In the genomic region with DNA sequence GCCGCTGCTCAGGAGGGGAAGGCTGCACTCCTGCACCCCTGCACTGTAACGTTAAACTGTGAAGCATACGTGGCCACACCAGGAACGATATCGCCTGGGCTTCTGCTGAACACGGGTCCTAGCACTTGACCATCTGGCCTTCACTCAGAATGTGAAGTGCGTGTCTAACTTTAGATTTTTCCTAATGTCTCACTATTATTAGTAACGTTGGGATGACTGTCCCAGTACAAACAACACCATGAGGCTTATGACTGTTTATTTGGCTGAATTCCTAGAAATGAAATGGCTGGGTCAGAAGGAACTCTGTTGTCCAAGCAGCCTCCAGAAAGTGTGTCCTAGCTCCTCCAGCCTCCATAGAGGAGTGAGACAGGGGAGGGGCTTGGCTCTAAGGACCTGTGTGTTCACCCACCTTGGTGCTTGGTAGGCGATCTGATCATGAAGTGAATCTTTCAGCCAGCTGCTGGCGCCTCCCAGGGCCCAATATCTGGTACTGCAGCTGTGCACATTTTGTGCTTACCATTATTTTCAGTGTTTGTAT, we compare ENCODE assay signal across 11 mouse cellular contexts. TPM values are rescaled to one million over a fixed set of nuclear protein-coding genes. Genes with fewer than 3 reads are reported as not detected.
DNase-seq lines count a peak whose midpoint lies in the region; ATAC-seq and TF ChIP-seq lines count a peak whose summit lies in the region.
"Had no signal": no experiment of that assay in that cellular context is flagged by ENCODE, and none has a peak within 500 bp of the region (broad histone marks: within the 10 kb centered on the region; RNA-seq: fewer than 3 reads in every experiment).

No protein-coding gene starts in this region.

- intact Hi-C loops in gastrocnemius, adult 2 months (cut with DNase I) = loop anchor here (10.0 kb wide), 1 partner anchor 265 kb away; the partner anchor contains the start of genes Ahsa1 and Vipas39
- intact Hi-C loops in left cerebral cortex, postnatal 25 days (cut with DNase I) = no loop called here

- H3K4me3 ChIP-seq in gastrocnemius, adult 2 months = no peak overlapping the region
- H3K4me3 ChIP-seq in midbrain, embryonic 11.5 days (ENCODE audit: low read depth, low read length) = no peak overlapping the region
- H3K4me3 ChIP-seq in midbrain, embryonic 14.5 days (replicated peaks; ENCODE audit: low read depth, low read length) = no peak overlapping the region
- no peak overlapping the region for H3K4me3 ChIP-seq in cortical plate, adult 2 months (ENCODE audit: insufficient read depth, low read length)
- H3K4me3 ChIP-seq in olfactory bulb, adult 2 months (ENCODE audit: insufficient read depth, low read depth, low read length) = no peak overlapping the region
- H3K4me3 ChIP-seq: liver, embryonic 12.5 days had no signal

- ATAC-seq in midbrain, embryonic 11.5 days (ENCODE audit: low FRiP score) = no peak
- ATAC-seq in midbrain, embryonic 14.5 days (ENCODE audit: low FRiP score, low TSS enrichment) = no peak
- ATAC-seq: liver, embryonic 12.5 days had no signal

- no peak for TF ChIP-seq POLR2A in cortical plate, adult 2 months (IDR thresholded peaks at IDR 0.05; ENCODE audit: extremely low read depth, insufficient read depth, low read length)
- no peak for TF ChIP-seq POLR2A in olfactory bulb, adult 2 months (IDR thresholded peaks at IDR 0.05; ENCODE audit: insufficient read depth, low read depth, low read length)

- peak; percentile 63 for DNase-seq in gastrocnemius, adult 2 months
- no peak for DNase-seq in gastrocnemius, postnatal 4 days (ENCODE audit: low spot score in 2 of 2)
- DNase-seq in midbrain, embryonic 11.5 days (ENCODE audit: low spot score, missing footprints) = peak; percentile 78
- no peak for DNase-seq in midbrain, embryonic 14.5 days
- DNase-seq in kidney, postnatal 4 days = no peak
- DNase-seq in left cerebral cortex, postnatal 25 days (ENCODE audit: low spot score in 2 of 2) = no peak
- DNase-seq: right cerebral cortex, postnatal 25 days had no signal

- H3K9ac ChIP-seq in midbrain, embryonic 11.5 days (ENCODE audit: low read length) = no peak overlapping the region
- H3K9ac ChIP-seq in midbrain, embryonic 14.5 days (replicated peaks; ENCODE audit: low read length) = no peak overlapping the region
- H3K9ac ChIP-seq: hindbrain, embryonic 14.5 days; liver, embryonic 12.5 days had no signal

- no peaks in the 10 kb centered on the region for H3K27me3 ChIP-seq in midbrain, embryonic 11.5 days (ENCODE audit: control insufficient read depth, insufficient read depth, low read length)
- no peaks in the 10 kb centered on the region for H3K27me3 ChIP-seq in midbrain, embryonic 14.5 days (ENCODE audit: control insufficient read depth, insufficient read depth, low read length)

- 77% methylated on average over 10 of the region's 10 CpGs for WGBS in midbrain, embryonic 11.5 days
- 75% methylated on average over 10 of the region's 10 CpGs for WGBS in midbrain, embryonic 14.5 days
- WGBS in olfactory bulb, adult 2 months = 70% methylated on average over 10 of the region's 10 CpGs

- TF ChIP-seq CTCF in gastrocnemius, adult 2 months (IDR thresholded peaks at IDR 0.05) = peak; percentile 59
- peak; percentile 46 for TF ChIP-seq CTCF in cortical plate, adult 2 months (IDR thresholded peaks at IDR 0.05; ENCODE audit: extremely low read depth, insufficient read depth, low read length)
- TF ChIP-seq CTCF in olfactory bulb, adult 2 months (IDR thresholded peaks at IDR 0.05; ENCODE audit: insufficient read depth, low read depth, low read length) = peak; percentile 40; the same call in 1 of the 2 replicates

- no peaks in the 10 kb centered on the region for H3K9me3 ChIP-seq in midbrain, embryonic 11.5 days (ENCODE audit: control insufficient read depth, low read length)
- H3K9me3 ChIP-seq in midbrain, embryonic 14.5 days (ENCODE audit: control insufficient read depth, low read length) = no peaks in the 10 kb centered on the region
- H3K9me3 ChIP-seq: liver, embryonic 12.5 days had no signal

- H3K27ac ChIP-seq in gastrocnemius, adult 2 months = peak overlapping the region; percentile 83
- no peak overlapping the region for H3K27ac ChIP-seq in midbrain, embryonic 11.5 days (ENCODE audit: low read depth, low read length)
- no peak overlapping the region for H3K27ac ChIP-seq in midbrain, embryonic 14.5 days (replicated peaks; ENCODE audit: low read depth, low read length)
- no peak overlapping the region for H3K27ac ChIP-seq in cortical plate, adult 2 months (ENCODE audit: insufficient read depth, low read length)
- H3K27ac ChIP-seq in olfactory bulb, adult 2 months (ENCODE audit: insufficient read depth, low read depth, low read length) = no peak overlapping the region
- H3K27ac ChIP-seq: hindbrain, embryonic 14.5 days; liver, embryonic 12.5 days had no signal

- no peaks in the 10 kb centered on the region for H3K36me3 ChIP-seq in midbrain, embryonic 11.5 days (ENCODE audit: control insufficient read depth, insufficient read depth, low read length)
- H3K36me3 ChIP-seq in midbrain, embryonic 14.5 days (ENCODE audit: control insufficient read depth, insufficient read depth, low read length) = no peaks in the 10 kb centered on the region
- H3K36me3 ChIP-seq: liver, embryonic 12.5 days had no signal

- H3K4me1 ChIP-seq in midbrain, embryonic 11.5 days (ENCODE audit: control insufficient read depth, insufficient read depth, low read length) = no peaks in the 10 kb centered on the region
- peaks cover 10% of the 10 kb centered on the region for H3K4me1 ChIP-seq in midbrain, embryonic 14.5 days (ENCODE audit: control insufficient read depth, insufficient read depth, low read length)
- peaks cover 7% of the 10 kb centered on the region; the same call in 1 of the 2 replicates for H3K4me1 ChIP-seq in cortical plate, adult 2 months (ENCODE audit: control insufficient read depth, insufficient read depth, low read length)
- peaks cover 19% of the 10 kb centered on the region for H3K4me1 ChIP-seq in olfactory bulb, adult 2 months (ENCODE audit: control insufficient read depth, insufficient read depth, low read length)
- H3K4me1 ChIP-seq: liver, embryonic 12.5 days had no signal

- H3K4me2 ChIP-seq in midbrain, embryonic 11.5 days = no peak overlapping the region
- no peak overlapping the region for H3K4me2 ChIP-seq in midbrain, embryonic 14.5 days (ENCODE audit: low read length)
- H3K4me2 ChIP-seq: hindbrain, embryonic 14.5 days; liver, embryonic 12.5 days had no signal

RNA-seq across cellular contexts. Expression of gene Zdhhc22, which starts 9.1 kb away (rescaled TPM):
- not detected for total RNA-seq in gastrocnemius, adult 2 months (2021)
- total RNA-seq in gastrocnemius, postnatal 4 days (2021) = not detected
- polyA plus RNA-seq in midbrain, embryonic 11.5 days (2014; fragmentation: Nextera tagmentation; extraction: Ambion mirVana) = 0.41 and 0.51 TPM in 2 replicates
- polyA plus RNA-seq in midbrain, embryonic 14.5 days (2014; fragmentation: Nextera tagmentation; extraction: Ambion mirVana) = 9.0 and 10.7 TPM in 2 replicates
- polyA plus RNA-seq in cortical plate, adult 2 months (2012; rRNA removed) = 61.1 and 65.1 TPM in 2 replicates
- polyA plus RNA-seq in olfactory bulb, adult 2 months (2012; ENCODE audit: insufficient read depth, insufficient read length, low replicate concordance, missing spikeins) = not detected in 2 replicates
- total RNA-seq in left cerebral cortex, postnatal 25 days (2021) = 10 to 100 TPM; 51.9 to 54.0 TPM
- polyA plus RNA-seq: liver, embryonic 12.5 days had no signal

RNA-seq across cellular contexts. Expression of gene Tmem63c, which starts 21.8 kb away (rescaled TPM):
- not detected for total RNA-seq in gastrocnemius, adult 2 months (2021)
- under 1 TPM; 0.10 to 0.16 TPM for total RNA-seq in gastrocnemius, postnatal 4 days (2021)
- polyA plus RNA-seq in midbrain, embryonic 11.5 days (2014; fragmentation: Nextera tagmentation; extraction: Ambion mirVana) = 0.64 and 0.77 TPM in 2 replicates
- polyA plus RNA-seq in midbrain, embryonic 14.5 days (2014; fragmentation: Nextera tagmentation; extraction: Ambion mirVana) = 9.1 and 13.5 TPM in 2 replicates
- 39.0 and 41.3 TPM in 2 replicates for polyA plus RNA-seq in cortical plate, adult 2 months (2012; rRNA removed)
- polyA plus RNA-seq in olfactory bulb, adult 2 months (2012; ENCODE audit: insufficient read depth, insufficient read length, low replicate concordance, missing spikeins) = not detected in 2 replicates
- 10 to 100 TPM; 42.0 to 45.8 TPM for total RNA-seq in left cerebral cortex, postnatal 25 days (2021)
- polyA plus RNA-seq: liver, embryonic 12.5 days had no signal

RNA-seq across cellular contexts. Expression of gene Cipc, which starts 52.5 kb away (rescaled TPM):
- 10 to 100 TPM; 32.2 to 33.8 TPM for total RNA-seq in gastrocnemius, adult 2 months (2021)
- total RNA-seq in gastrocnemius, postnatal 4 days (2021) = 10 to 100 TPM; 21.5 to 31.1 TPM
- 37.9 and 38.4 TPM in 2 replicates for polyA plus RNA-seq in midbrain, embryonic 11.5 days (2014; fragmentation: Nextera tagmentation; extraction: Ambion mirVana)
- polyA plus RNA-seq in midbrain, embryonic 14.5 days (2014; fragmentation: Nextera tagmentation; extraction: Ambion mirVana) = 42.5 and 61.0 TPM in 2 replicates
- 83.7 and 84.4 TPM in 2 replicates for polyA plus RNA-seq in cortical plate, adult 2 months (2012; rRNA removed)
- 112 TPM in 1 of 2 replicates, not detected in the other for polyA plus RNA-seq in olfactory bulb, adult 2 months (2012; ENCODE audit: insufficient read depth, insufficient read length, low replicate concordance, missing spikeins)
- 10 to 100 TPM; 79.9 to 87.8 TPM for total RNA-seq in left cerebral cortex, postnatal 25 days (2021)

Comparison
In these comparisons a context has a peak if more than half of its experiments do, and no peak if none do; other contexts are left out.
1. DNase-seq: peak in gastrocnemius, adult 2 months (single experiment) and midbrain, embryonic 11.5 days (single experiment); none in gastrocnemius, postnatal 4 days (0 of 2), midbrain, embryonic 14.5 days (single experiment), kidney, postnatal 4 days (0 of 2) and left cerebral cortex, postnatal 25 days (0 of 2).
2. Peak in every context shown above with its lines, with median percentiles within 50 percentile points of each other: CTCF ChIP-seq.